Mouse (Mus musculus) embryonic facial prominence, embryonic 11.5 days (tissue): ENCODE results near the gene Fnip2. TPM values are rescaled to one million over a fixed set of nuclear protein-coding genes. Genes with fewer than 3 reads are reported as not detected.

ENCODE experiments used
- ATAC-seq: fragments of 200-750 bp; cut with Nextera tagmentation; replicated peaks from 2 replicates; pipeline ENCODE4 v1.8.0; 2017; ENCODE audit warnings: low read depth; ENCODE audit not compliant: insufficient number of reproducible peaks, low FRiP score, low TSS enrichment
- DNase-seq: peaks from one replicate; pipeline ENCODE4 v3.0.0-alpha.2; 2015; ENCODE audit warnings: low spot score
- H3K27ac ChIP-seq: fragments of 300-500 bp; sonication (generic); replicated peaks from 2 replicates; pipeline ENCODE4 v1.5.1; 2014; ENCODE audit warnings: mild to moderate bottlenecking, low read depth, low read length, control low read depth
- H3K27me3 ChIP-seq: fragments of 300-500 bp; sonication (generic); 2 replicates; pipeline ENCODE4 v1.6.1; 2014; ENCODE audit warnings: mild to moderate bottlenecking, low read length, moderate library complexity, mixed read lengths; ENCODE audit not compliant: control insufficient read depth, insufficient read depth
- H3K36me3 ChIP-seq: fragments of 300-500 bp; sonication (generic); replicated peaks from 2 replicates; pipeline ENCODE4 v1.6.1; 2014; ENCODE audit warnings: low read depth, mild to moderate bottlenecking, low read length, moderate library complexity, mixed read lengths; ENCODE audit not compliant: control insufficient read depth, insufficient read depth
- H3K4me1 ChIP-seq: fragments of 300-500 bp; sonication (generic); 2 replicates; pipeline ENCODE4 v1.6.1; 2014; ENCODE audit warnings: low read length, mixed read lengths; ENCODE audit not compliant: control insufficient read depth, insufficient read depth
- H3K4me2 ChIP-seq: fragments of 300-500 bp; sonication (generic); 2 replicates; pipeline ENCODE4 v1.6.1; 2014; ENCODE audit warnings: low read depth, mild to moderate bottlenecking, control low read depth, low read length, moderate library complexity
- H3K4me3 ChIP-seq: fragments of 300-500 bp; sonication (generic); 2 replicates; pipeline ENCODE4 v1.5.1; 2014; ENCODE audit warnings: low read depth, low read length, control low read depth
- H3K9ac ChIP-seq: fragments of 300-500 bp; sonication (generic); replicated peaks from 2 replicates; pipeline ENCODE4 v1.6.1; 2014; ENCODE audit warnings: mild to moderate bottlenecking, control low read depth, low read length
- H3K9me3 ChIP-seq: fragments of 300-500 bp; sonication (generic); replicated peaks from 2 replicates; pipeline ENCODE4 v1.6.1; 2016; ENCODE audit warnings: mild to moderate bottlenecking, low read length, inconsistent platforms, mixed read lengths; ENCODE audit not compliant: control insufficient read depth
- WGBS: fragments of 180-500 bp; shearing (Covaris S2); extraction: QIAGEN DNeasy Blood & Tissue Kit; methylation state at CpG from one replicate; pipeline ENCODE4 v1.1.7; 2014; 5-methylcytosine and 5-hydroxymethylcytosine counted together
- polyA plus RNA-seq: library from polyadenylated mRNA; unstranded; fragments of >200 nt; fragmentation: Nextera tagmentation; extraction: Ambion mirVana; gene quantifications from 2 replicates; pipeline ENCODE4 v1.2.1, GENCODE M21; 2014

The Fnip2 gene
- polyA plus RNA-seq, 1 experiment from 2014 or later, result 4.5 TPM

DNA sequence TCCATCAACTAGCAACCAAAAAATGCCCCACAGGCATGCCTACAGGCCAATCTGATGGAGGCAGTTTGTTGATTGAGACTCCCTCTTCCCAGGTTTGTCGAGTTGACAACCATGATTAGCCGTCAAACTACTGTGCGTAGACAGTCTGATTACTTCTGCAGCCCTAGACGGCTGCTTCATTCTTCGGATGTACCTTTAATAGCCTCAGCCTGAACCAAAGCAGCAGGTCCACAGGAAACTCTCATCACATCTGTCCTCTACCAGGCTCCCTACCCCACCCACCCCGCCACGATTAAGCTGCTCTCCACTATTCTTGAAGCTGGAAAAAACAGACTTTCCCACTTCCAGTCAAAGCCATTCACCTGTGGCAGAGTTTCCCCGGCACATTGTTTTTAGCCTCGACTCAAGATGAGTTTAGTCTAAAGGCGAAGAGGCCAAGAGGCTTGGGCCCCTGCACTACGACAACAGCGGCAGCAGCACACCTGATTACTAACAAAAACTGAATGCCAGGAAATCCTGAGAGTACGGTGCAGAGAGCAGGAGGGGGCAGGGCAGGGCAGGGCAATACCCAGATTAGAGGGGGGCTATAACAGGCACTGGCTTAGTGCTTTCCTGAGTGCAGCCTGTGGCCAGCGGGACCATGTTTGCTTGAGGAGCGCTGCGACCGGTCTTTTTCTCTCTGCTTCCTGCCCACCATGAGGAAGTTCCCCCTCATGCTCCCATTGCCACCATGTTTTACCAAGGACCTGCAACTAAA, 18.7 kb downstream of the Fnip2 start:
- Histone ChIP-seq H3K27me3 (no peaks in the 10 kb centered on the region), H3K4me1 (no peaks in the 10 kb centered on the region), H3K9ac (no peak overlapping the region), H3K4me3 (no peak overlapping the region), H3K36me3 (no peaks in the 10 kb centered on the region), H3K4me2 (no peak overlapping the region), H3K9me3 (no peaks in the 10 kb centered on the region), H3K27ac (no peak overlapping the region)
- 83% methylated on average over 17 of the region's 17 CpGs for WGBS
- ATAC-seq (no peak), DNase-seq (no peak)

GRCm38 (mm10) chr3:79542585-79542984, 25.0 kb downstream of the Fnip2 start:
- DNase-seq (no peak), ATAC-seq (no peak)
- no peaks in the 10 kb centered on the region for H3K9me3 ChIP-seq
- 41% methylated on average over 6 of the region's 6 CpGs for WGBS
- no peak overlapping the region for H3K4me2 ChIP-seq
- H3K27me3 ChIP-seq, result no peaks in the 10 kb centered on the region
- no peak overlapping the region for H3K27ac ChIP-seq
- H3K4me3 ChIP-seq, result no peak overlapping the region
- H3K36me3 ChIP-seq, result no peaks in the 10 kb centered on the region
- no peak overlapping the region for H3K9ac ChIP-seq
- H3K4me1 ChIP-seq, result no peaks in the 10 kb centered on the region

- Histone ChIP-seq H3K4me2 (no peak overlapping the region), H3K4me3 (no peak overlapping the region), H3K27me3 (no peaks in the 10 kb centered on the region), H3K9ac (no peak overlapping the region), H3K4me1 (no peaks in the 10 kb centered on the region), H3K36me3 (no peaks in the 10 kb centered on the region), H3K9me3 (no peaks in the 10 kb centered on the region), H3K27ac (no peak overlapping the region)
- no peak for DNase-seq
- ATAC-seq, result no peak
These were observed 27.9 kb downstream of the Fnip2 start for GRCm38 (mm10) chr3:79539656-79540055.

DNA sequence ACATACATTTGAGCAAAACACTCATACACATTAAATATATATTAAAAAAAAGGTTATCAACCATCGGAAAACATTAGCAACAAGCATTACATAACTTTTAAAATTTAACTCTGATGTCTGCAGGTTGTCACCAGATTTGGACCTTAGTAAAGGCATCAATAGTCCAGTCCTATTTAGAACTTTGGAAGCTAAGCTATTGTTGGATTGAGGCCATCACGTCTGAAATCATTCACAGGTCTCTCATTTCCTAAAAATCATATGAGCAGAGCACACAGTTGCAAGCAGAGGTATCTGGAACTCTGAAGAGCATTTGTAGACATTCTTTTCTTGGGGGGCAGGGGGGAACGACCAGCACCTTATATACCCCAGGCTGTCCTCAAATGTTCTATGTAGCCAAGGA, 28.5 kb downstream of the Fnip2 start:
- Histone ChIP-seq H3K27ac (no peak overlapping the region), H3K4me3 (no peak overlapping the region), H3K36me3 (no peaks in the 10 kb centered on the region), H3K9me3 (no peaks in the 10 kb centered on the region), H3K4me2 (no peak overlapping the region), H3K4me1 (no peaks in the 10 kb centered on the region), H3K27me3 (no peaks in the 10 kb centered on the region), H3K9ac (no peak overlapping the region)
- no peak for DNase-seq
- WGBS, result 88% methylated on average over 3 of the region's 3 CpGs
- ATAC-seq, result no peak

DNA sequence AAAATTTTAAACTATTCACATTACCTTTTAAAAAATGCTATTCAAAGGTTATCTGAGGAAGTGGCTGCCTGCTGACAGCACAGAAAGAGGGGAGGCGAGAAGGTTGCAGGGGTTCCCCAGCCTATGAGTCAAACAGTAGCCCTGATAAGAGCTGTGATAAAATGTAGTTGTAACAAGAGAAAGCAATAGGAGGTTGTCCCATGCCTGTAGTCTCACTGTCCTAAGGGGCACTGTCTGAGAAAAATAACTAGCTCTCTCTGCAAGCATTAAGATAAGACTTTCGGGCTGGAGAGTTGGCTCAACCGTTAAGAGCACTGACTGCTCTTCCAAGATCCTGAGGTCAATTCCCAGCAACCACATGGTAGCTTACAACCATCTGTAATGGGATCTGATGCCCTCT, 29.3 kb downstream of the Fnip2 start:
- WGBS, result 91% methylated on average over 3 of the region's 3 CpGs
- DNase-seq, result no peak
- Histone ChIP-seq H3K27ac (no peak overlapping the region), H3K4me2 (no peak overlapping the region), H3K4me1 (no peaks in the 10 kb centered on the region), H3K9me3 (no peaks in the 10 kb centered on the region), H3K4me3 (no peak overlapping the region), H3K36me3 (no peaks in the 10 kb centered on the region), H3K27me3 (no peaks in the 10 kb centered on the region), H3K9ac (no peak overlapping the region)
- no peak for ATAC-seq

- no peaks in the 10 kb centered on the region for H3K27me3 ChIP-seq
- no peak overlapping the region for H3K27ac ChIP-seq
- no peak overlapping the region for H3K9ac ChIP-seq
- H3K4me3 ChIP-seq, result no peak overlapping the region
- 80% methylated on average over 3 of the region's 3 CpGs for WGBS
- no peaks in the 10 kb centered on the region for H3K36me3 ChIP-seq
- no peaks in the 10 kb centered on the region for H3K9me3 ChIP-seq
- no peak for DNase-seq
- no peak overlapping the region for H3K4me2 ChIP-seq
- ATAC-seq, result no peak
- no peaks in the 10 kb centered on the region for H3K4me1 ChIP-seq
These were observed 29.9 kb downstream of the Fnip2 start for GRCm38 (mm10) chr3:79537626-79538203.

- WGBS, result 89% methylated on average over 7 of the region's 7 CpGs
- no peaks in the 10 kb centered on the region for H3K27me3 ChIP-seq
- H3K4me3 ChIP-seq, result no peak overlapping the region
- no peaks in the 10 kb centered on the region for H3K4me1 ChIP-seq
- no peak for ATAC-seq
- H3K27ac ChIP-seq, result no peak overlapping the region
- DNase-seq, result no peak
- H3K4me2 ChIP-seq, result no peak overlapping the region
- H3K9ac ChIP-seq, result no peak overlapping the region
- no peaks in the 10 kb centered on the region for H3K36me3 ChIP-seq
- no peaks in the 10 kb centered on the region for H3K9me3 ChIP-seq
These were observed 30.6 kb downstream of the Fnip2 start for GRCm38 (mm10) chr3:79537023-79537422.

DNA sequence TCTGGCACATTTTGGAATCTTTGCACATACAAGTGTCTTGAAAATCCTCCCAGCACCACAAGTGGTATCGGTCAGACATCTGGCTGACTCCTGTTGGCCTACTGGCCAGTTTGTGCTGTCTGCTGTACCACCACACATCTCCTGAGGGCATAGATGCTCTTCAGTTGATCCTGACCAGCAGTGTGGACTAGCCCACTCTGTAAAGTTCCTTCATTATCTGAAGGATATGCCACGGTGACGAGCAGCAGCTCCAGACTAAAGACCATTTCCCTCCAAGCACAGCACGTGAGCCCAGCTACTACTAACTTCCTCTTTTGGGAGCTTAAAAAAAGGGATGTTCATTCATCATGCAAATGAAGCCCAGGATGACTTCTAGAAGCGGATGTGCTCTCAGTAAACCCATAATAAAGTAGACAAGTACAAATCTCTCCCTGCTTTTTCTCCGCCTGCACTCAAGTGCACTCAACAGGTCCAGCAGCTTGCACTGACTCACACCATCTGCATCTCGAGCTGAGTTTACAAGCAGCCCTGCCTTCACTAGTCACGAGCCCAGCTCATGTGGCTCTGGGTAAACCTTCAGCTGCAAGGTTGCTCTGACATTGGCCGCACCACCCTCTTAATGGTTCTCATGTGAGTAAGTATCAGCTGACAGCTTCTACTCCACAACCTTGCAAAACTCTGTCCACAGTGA, 35.9 kb downstream of the Fnip2 start:
- H3K9me3 ChIP-seq, result no peaks in the 10 kb centered on the region
- no peaks in the 10 kb centered on the region for H3K27me3 ChIP-seq
- DNase-seq (no peak), ATAC-seq (no peak)
- no peaks in the 10 kb centered on the region; the same call in 1 of the 2 replicates for H3K4me1 ChIP-seq
- H3K36me3 ChIP-seq, result no peaks in the 10 kb centered on the region
- H3K27ac ChIP-seq, result no peak overlapping the region
- WGBS, result 76% methylated on average over 9 of the region's 9 CpGs
- no peak overlapping the region for H3K4me2 ChIP-seq
- no peak overlapping the region for H3K9ac ChIP-seq
- H3K4me3 ChIP-seq, result no peak overlapping the region
